13 mouse cellular contexts compared by ENCODE assay signal in the genomic region with DNA sequence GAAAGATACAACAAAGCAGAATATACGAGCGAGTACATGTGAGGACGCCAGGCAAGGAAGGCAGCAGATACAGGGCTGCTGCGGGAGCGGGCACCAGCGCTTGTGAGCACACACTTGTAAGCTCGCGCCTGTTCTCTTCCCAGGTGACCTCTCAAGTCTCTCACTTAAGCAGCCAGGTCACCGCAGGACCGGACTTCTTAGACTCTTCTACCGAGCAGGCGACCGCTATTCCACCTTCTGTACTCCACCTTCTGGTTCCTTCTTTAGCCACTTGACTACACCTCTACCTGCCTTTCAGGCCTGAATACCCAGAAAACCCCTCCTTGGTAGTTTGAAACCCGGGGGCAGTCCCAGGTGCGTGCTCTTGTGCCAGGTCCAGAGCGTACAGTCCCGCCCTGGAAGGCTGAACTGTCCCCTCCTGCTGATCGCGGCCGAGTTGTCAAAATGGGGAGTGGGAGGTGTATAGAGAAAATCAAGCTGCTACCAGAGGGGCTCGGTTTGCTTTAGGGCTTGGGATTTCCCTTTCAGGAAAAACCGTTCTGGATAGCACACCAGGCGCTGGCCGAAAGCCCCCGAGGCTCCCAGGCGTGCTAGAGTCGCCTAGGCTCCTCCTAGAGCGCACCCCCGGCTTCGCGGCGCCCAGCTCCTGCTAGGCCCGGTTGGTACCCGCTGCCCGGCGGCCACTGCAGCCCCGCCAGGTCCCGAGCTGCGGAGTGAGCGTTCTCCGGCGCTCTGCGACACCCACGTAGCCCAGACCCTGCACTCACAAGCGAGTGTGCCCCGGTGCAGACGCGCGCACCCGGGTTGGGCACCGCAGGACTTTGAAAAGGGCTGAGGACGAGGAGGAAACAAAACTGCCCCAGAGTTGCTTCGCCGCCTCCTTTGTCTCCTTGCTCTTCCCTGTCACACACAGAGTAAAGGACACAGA. TPM values are rescaled to one million over a fixed set of nuclear protein-coding genes. Genes with fewer than 3 reads are reported as not detected.
DNase-seq lines count a peak whose midpoint lies in the region; ATAC-seq lines count a peak whose summit lies in the region.
"Had no signal": no experiment of that assay in that cellular context is flagged by ENCODE, and none has a peak within 500 bp of the region (broad histone marks: within the 10 kb centered on the region; RNA-seq: fewer than 3 reads in every experiment).

No protein-coding gene starts in this region.

- no peak overlapping the region for H3K27ac ChIP-seq in kidney, embryonic 15.5 days
- no peak overlapping the region for H3K27ac ChIP-seq in forebrain, embryonic 15.5 days (replicated peaks)
- peak overlapping the region; percentile 6; the same call in 1 of the 2 replicates for H3K27ac ChIP-seq in midbrain, embryonic 14.5 days (replicated peaks; ENCODE audit: low read depth, low read length)
- H3K27ac ChIP-seq: gastrocnemius, adult 2 months; layer of hippocampus, adult 2 months; macrophage had no signal

- DNase-seq in kidney, adult 9 months, result no peak
- peak; percentile 67 for DNase-seq in embryo, embryonic 10.5 days (ENCODE audit: low spot score)
- peak; percentile 52 for DNase-seq in midbrain, embryonic 14.5 days
- DNase-seq in layer of hippocampus, adult 8-10 months (ENCODE audit: low spot score in 2 of 2), result no peak
- no peak for DNase-seq in cerebellum, adult 11 months
- DNase-seq: gastrocnemius, adult 2 months had no signal

- H3K27me3 ChIP-seq in kidney, embryonic 15.5 days, result peaks cover 97% of the 10 kb centered on the region
- peaks cover 79% of the 10 kb centered on the region for H3K27me3 ChIP-seq in forebrain, embryonic 15.5 days
- H3K27me3 ChIP-seq in midbrain, embryonic 14.5 days (ENCODE audit: control insufficient read depth, insufficient read depth, low read length), result peaks cover 79% of the 10 kb centered on the region

- H3K4me3 ChIP-seq in kidney, embryonic 15.5 days (replicated peaks), result peak overlapping the region; percentile 18; the same call in 1 of the 2 replicates
- no peak overlapping the region for H3K4me3 ChIP-seq in forebrain, embryonic 15.5 days
- no peak overlapping the region for H3K4me3 ChIP-seq in midbrain, embryonic 14.5 days (replicated peaks; ENCODE audit: low read depth, low read length)
- H3K4me3 ChIP-seq: gastrocnemius, adult 2 months; layer of hippocampus, adult 2 months had no signal

- ATAC-seq in kidney, embryonic 15.5 days (replicated peaks; ENCODE audit: low FRiP score), result peak; percentile 50; the same call in 1 of the 2 replicates
- ATAC-seq in forebrain, embryonic 15.5 days (replicated peaks), result 0 out of 2 replicates have a peak, but pooled peaks have one; percentile 14
- no peak for ATAC-seq in midbrain, embryonic 14.5 days (ENCODE audit: low FRiP score, low TSS enrichment)
- ATAC-seq in CD4-positive, CD25-positive, alpha-beta regulatory T cell, adult 4 months, result no peak
- ATAC-seq: Patski had no signal

- H3K9me3 ChIP-seq in kidney, embryonic 15.5 days (replicated peaks), result no peaks in the 10 kb centered on the region
- H3K9me3 ChIP-seq in forebrain, embryonic 15.5 days, result no peaks in the 10 kb centered on the region
- no peaks in the 10 kb centered on the region for H3K9me3 ChIP-seq in midbrain, embryonic 14.5 days (ENCODE audit: control insufficient read depth, low read length)

- no peaks in the 10 kb centered on the region for H3K36me3 ChIP-seq in kidney, embryonic 15.5 days
- no peaks in the 10 kb centered on the region for H3K36me3 ChIP-seq in forebrain, embryonic 15.5 days
- no peaks in the 10 kb centered on the region for H3K36me3 ChIP-seq in midbrain, embryonic 14.5 days (ENCODE audit: control insufficient read depth, insufficient read depth, low read length)

- peaks cover 29% of the 10 kb centered on the region for H3K4me1 ChIP-seq in kidney, embryonic 15.5 days
- peaks cover 14% of the 10 kb centered on the region for H3K4me1 ChIP-seq in forebrain, embryonic 15.5 days
- H3K4me1 ChIP-seq in midbrain, embryonic 14.5 days (ENCODE audit: control insufficient read depth, insufficient read depth, low read length), result 0 out of 2 replicates have a peak, but pooled peaks cover 4% of the 10 kb centered on the region

- under 1% methylated on average over 54 of the region's 54 CpGs for WGBS in kidney, embryonic 15.5 days
- WGBS in forebrain, embryonic 15.5 days, result under 1% methylated on average over 54 of the region's 54 CpGs
- WGBS in midbrain, embryonic 14.5 days, result under 1% methylated on average over 54 of the region's 54 CpGs

- H3K4me2 ChIP-seq in kidney, embryonic 15.5 days, result no peak overlapping the region; the same call in 1 of the 2 replicates
- no peak overlapping the region for H3K4me2 ChIP-seq in forebrain, embryonic 15.5 days (replicated peaks)
- H3K4me2 ChIP-seq in midbrain, embryonic 14.5 days (ENCODE audit: low read length), result peak overlapping the region; percentile 14; the same call in 1 of the 2 replicates

- H3K9ac ChIP-seq in kidney, embryonic 15.5 days, result no peak overlapping the region
- H3K9ac ChIP-seq in forebrain, embryonic 15.5 days (replicated peaks), result no peak overlapping the region
- H3K9ac ChIP-seq in midbrain, embryonic 14.5 days (replicated peaks; ENCODE audit: low read length), result no peak overlapping the region

RNA-seq across cellular contexts. Expression of gene Otp, which starts 2.0 kb away (rescaled TPM):
- polyA plus RNA-seq in kidney, embryonic 15.5 days (2015; fragmentation: Nextera tagmentation; extraction: Ambion mirVana), result not detected in 2 replicates
- 1.4 and 3.6 TPM in 2 replicates for polyA plus RNA-seq in forebrain, embryonic 15.5 days (2015; fragmentation: Nextera tagmentation; extraction: Ambion mirVana)
- polyA plus RNA-seq in midbrain, embryonic 14.5 days (2014; fragmentation: Nextera tagmentation; extraction: Ambion mirVana), result 5.3 and 5.4 TPM in 2 replicates
- not detected for polyA plus RNA-seq in CD4-positive, CD25-positive, alpha-beta regulatory T cell, adult 4 months (2017; shearing (Covaris generic))
- not detected for total RNA-seq in layer of hippocampus, adult 8-10 months (2022)
- total RNA-seq: gastrocnemius, adult 2 months; layer of hippocampus, adult 2 months had no signal
- polyA plus RNA-seq: macrophage; Patski; spleen, adult 2 months had no signal

Comparison
In these comparisons a context has a peak if more than half of its experiments do, and no peak if none do; other contexts are left out.
1. ATAC-seq: peak in kidney, embryonic 15.5 days (single experiment) and forebrain, embryonic 15.5 days (single experiment); none in midbrain, embryonic 14.5 days (single experiment) and CD4-positive, CD25-positive, alpha-beta regulatory T cell, adult 4 months (single experiment).
2. DNase-seq: peak in embryo, embryonic 10.5 days (single experiment) and midbrain, embryonic 14.5 days (single experiment); none in kidney, adult 9 months (single experiment), layer of hippocampus, adult 8-10 months (0 of 2) and cerebellum, adult 11 months (single experiment).